Mouse (Mus musculus) liver, embryonic 16.5 days (tissue): ENCODE measurements around the gene Tent5b. TPM values are rescaled to one million over a fixed set of nuclear protein-coding genes. Genes with fewer than 3 reads are reported as not detected.
A peak's percentile ranks its signal among the peaks of the same experiment; 100 is the strongest.

Source experiments
- ATAC-seq: fragments of 200-750 bp; cut with Nextera tagmentation; 2 replicates; pipeline ENCODE4 v1.8.0; 2017; ENCODE audit warnings: low read depth, mild to moderate bottlenecking, moderate number of reproducible peaks, moderate library complexity
- H3K27ac ChIP-seq: fragments of 300-500 bp; sonication (generic); 2 replicates; pipeline ENCODE4 v1.5.1; 2014; ENCODE audit warnings: mild to moderate bottlenecking, low read length
- H3K27me3 ChIP-seq: fragments of 300-500 bp; sonication (generic); 2 replicates; pipeline ENCODE4 v1.6.1; 2014; ENCODE audit warnings: low read depth, low read length, mixed read lengths; ENCODE audit not compliant: control insufficient read depth, insufficient read depth
- H3K36me3 ChIP-seq: fragments of 300-500 bp; sonication (generic); 2 replicates; pipeline ENCODE4 v1.6.1; 2014; ENCODE audit warnings: mild to moderate bottlenecking; ENCODE audit not compliant: control insufficient read depth, insufficient read depth
- H3K4me1 ChIP-seq: fragments of 300-500 bp; sonication (generic); 2 replicates; pipeline ENCODE4 v1.6.1; 2014; ENCODE audit warnings: low read depth, low read length, mixed read lengths; ENCODE audit not compliant: control insufficient read depth
- H3K4me2 ChIP-seq: fragments of 300-500 bp; sonication (generic); 2 replicates; pipeline ENCODE4 v1.6.1; 2014; ENCODE audit warnings: low read depth, low read length, mixed read lengths
- H3K4me3 ChIP-seq: fragments of 300-500 bp; sonication (generic); 2 replicates; pipeline ENCODE4 v1.5.1; 2014; ENCODE audit warnings: low read depth, mild to moderate bottlenecking, low read length
- H3K9ac ChIP-seq: fragments of 300-500 bp; sonication (generic); 2 replicates; pipeline ENCODE4 v1.6.1; 2014; ENCODE audit warnings: low read depth, low read length
- H3K9me3 ChIP-seq: fragments of 300-500 bp; sonication (generic); replicated peaks from 2 replicates; pipeline ENCODE4 v1.6.1; 2016; ENCODE audit warnings: low read length; ENCODE audit not compliant: control insufficient read depth
- WGBS: fragments of 180-500 bp; shearing (Covaris S2); extraction: QIAGEN DNeasy Blood & Tissue Kit; methylation state at CpG from one replicate; pipeline ENCODE4 v1.1.7; 2014; ENCODE audit not compliant: insufficient replicate concordance; 5-methylcytosine and 5-hydroxymethylcytosine counted together
- polyA plus RNA-seq: library from polyadenylated mRNA; unstranded; fragments of >200 nt; fragmentation: Nextera tagmentation; extraction: Ambion mirVana; gene quantifications from 2 replicates; pipeline ENCODE4 v1.2.1, GENCODE M21; 2015

Gene Tent5b
- polyA plus RNA-seq, 1 experiment from 2014 or later = 0.12 TPM

DNA sequence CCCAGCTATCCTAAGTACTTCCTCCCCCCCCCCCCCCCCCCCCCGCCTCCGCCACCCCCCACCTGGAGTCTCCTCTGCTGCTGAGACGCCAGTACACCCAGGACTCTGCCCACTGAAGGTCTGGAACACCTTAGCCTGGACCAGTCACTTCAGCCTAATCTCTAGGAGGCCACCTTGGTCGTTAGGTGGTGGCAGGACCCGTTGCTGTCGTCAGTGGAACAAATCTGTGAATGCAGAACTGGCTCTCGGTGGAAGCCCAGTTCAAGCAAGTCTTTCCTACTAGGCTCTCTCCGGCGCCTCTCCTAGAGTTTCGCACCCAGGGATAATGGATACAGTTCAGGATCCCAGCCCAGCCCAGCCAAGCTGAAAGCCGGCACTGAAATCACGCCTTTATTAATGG is 14.0 kb downstream of the Tent5b start:
- Histone ChIP-seq H3K27me3 (peaks cover 52% of the 10 kb centered on the region), H3K27ac (no peak overlapping the region), H3K9ac (no peak overlapping the region), H3K4me3 (peak overlapping the region; percentile 35), H3K9me3 (no peaks in the 10 kb centered on the region), H3K4me2 (peak overlapping the region; percentile 70), H3K4me1 (peaks cover 24% of the 10 kb centered on the region), H3K36me3 (no peaks in the 10 kb centered on the region)
- whole genome bisulfite sequencing = 12% methylated on average over 12 of the region's 12 CpGs
- no peak for ATAC-seq

- peaks cover 18% of the 10 kb centered on the region for H3K4me1 ChIP-seq
- H3K9me3 ChIP-seq = no peaks in the 10 kb centered on the region
- peak; percentile 42; the same call in 1 of the 2 replicates for ATAC-seq
- no peaks in the 10 kb centered on the region for H3K36me3 ChIP-seq
- peak overlapping the region; percentile 35 for H3K4me3 ChIP-seq
- 0% methylated on average over 12 of the region's 12 CpGs for whole genome bisulfite sequencing
- peaks cover 58% of the 10 kb centered on the region for H3K27me3 ChIP-seq
- H3K27ac ChIP-seq = no peak overlapping the region
- H3K9ac ChIP-seq = no peak overlapping the region
- H3K4me2 ChIP-seq = peak overlapping the region; percentile 70
These were observed 14.5 kb downstream of the Tent5b start for GRCm38 (mm10) chr4:133494432-133494831.

DNA sequence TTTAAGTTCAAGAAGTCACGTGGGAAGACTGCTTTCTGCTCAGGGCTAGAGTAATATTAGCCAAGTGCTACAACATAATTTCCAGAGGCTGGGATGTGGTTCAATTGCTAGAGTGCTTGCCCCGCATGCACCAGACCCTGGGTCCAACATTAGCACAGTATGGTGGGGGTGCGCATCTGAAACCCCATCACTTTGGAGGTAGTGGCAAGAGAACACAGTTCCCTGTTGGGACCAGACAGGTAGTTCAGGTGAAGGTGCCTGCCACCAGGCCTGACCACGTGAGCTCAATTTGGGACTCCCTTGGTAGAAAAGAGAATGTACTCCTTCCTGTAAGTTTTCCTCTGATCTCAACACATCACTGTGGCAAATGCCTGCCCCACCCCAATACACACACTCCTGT is 14.9 kb downstream of the Tent5b start:
- H3K27ac ChIP-seq = no peak overlapping the region
- H3K9ac ChIP-seq = no peak overlapping the region
- no peak overlapping the region for H3K4me3 ChIP-seq
- peaks cover 62% of the 10 kb centered on the region for H3K27me3 ChIP-seq
- WGBS = 58% methylated on average over 4 of the region's 4 CpGs
- no peak overlapping the region for H3K4me2 ChIP-seq
- H3K4me1 ChIP-seq = peaks cover 18% of the 10 kb centered on the region
- no peak for ATAC-seq
- H3K36me3 ChIP-seq = no peaks in the 10 kb centered on the region
- H3K9me3 ChIP-seq = no peaks in the 10 kb centered on the region

- 30% methylated on average over 7 of the region's 7 CpGs for WGBS
- H3K4me3 ChIP-seq = no peak overlapping the region
- ATAC-seq = no peak
- no peak overlapping the region for H3K9ac ChIP-seq
- H3K36me3 ChIP-seq = no peaks in the 10 kb centered on the region
- H3K4me1 ChIP-seq = peaks cover 18% of the 10 kb centered on the region
- peaks cover 70% of the 10 kb centered on the region for H3K27me3 ChIP-seq
- H3K9me3 ChIP-seq = no peaks in the 10 kb centered on the region
- no peak overlapping the region for H3K27ac ChIP-seq
- no peak overlapping the region for H3K4me2 ChIP-seq
These were observed 15.8 kb downstream of the Tent5b start for GRCm38 (mm10) chr4:133495711-133496110.

GRCm38 (mm10) chr4:133496738-133497445 is 17.0 kb downstream of the Tent5b start:
- H3K4me3 ChIP-seq = no peak overlapping the region
- H3K9me3 ChIP-seq = no peaks in the 10 kb centered on the region
- H3K4me2 ChIP-seq = no peak overlapping the region
- H3K27me3 ChIP-seq = peaks cover 81% of the 10 kb centered on the region
- no peaks in the 10 kb centered on the region for H3K36me3 ChIP-seq
- no peak overlapping the region for H3K9ac ChIP-seq
- WGBS = 23% methylated on average over 6 of the region's 6 CpGs
- no peak for ATAC-seq
- H3K27ac ChIP-seq = no peak overlapping the region
- H3K4me1 ChIP-seq = peaks cover 14% of the 10 kb centered on the region

DNA sequence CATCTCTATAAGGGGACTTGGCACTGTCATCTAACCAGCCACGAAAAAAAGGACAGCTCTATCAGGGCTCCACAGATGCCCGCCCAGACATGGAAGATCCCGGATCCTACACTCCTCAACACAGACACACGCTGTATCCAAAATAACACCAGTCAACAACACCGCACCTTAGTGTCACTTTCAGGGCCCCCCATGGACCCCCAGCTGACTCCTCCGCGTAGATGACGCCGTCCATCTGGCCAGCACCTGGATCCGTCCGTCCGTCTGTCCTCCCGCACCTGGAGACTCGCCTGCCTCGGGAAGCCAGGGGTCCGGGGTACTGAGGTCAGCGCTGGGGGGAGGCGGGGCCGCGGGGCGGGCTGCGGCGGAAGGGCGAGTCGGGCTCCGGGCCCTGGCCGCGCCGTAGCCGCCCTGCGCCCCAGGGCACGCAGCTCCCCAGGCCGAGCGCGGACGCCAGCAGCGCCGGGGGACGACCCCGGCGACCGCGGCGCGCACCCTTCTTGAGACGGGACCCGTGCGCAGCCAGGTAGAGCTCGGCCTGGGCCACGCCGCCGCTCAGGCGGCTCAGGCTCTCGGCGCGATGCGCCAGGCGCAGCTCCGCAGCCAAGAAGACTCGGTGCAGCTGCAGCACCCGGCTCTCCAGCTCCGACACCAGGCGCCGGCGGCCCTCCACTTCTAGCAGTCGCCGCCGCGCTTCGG is 17.7 kb downstream of the Tent5b start:
- H3K36me3 ChIP-seq = no peaks in the 10 kb centered on the region
- no peak overlapping the region for H3K27ac ChIP-seq
- peaks cover 10% of the 10 kb centered on the region for H3K4me1 ChIP-seq
- peak overlapping the region; percentile 44 for H3K4me3 ChIP-seq
- under 1% methylated on average over 59 of the region's 70 CpGs for WGBS
- no peaks in the 10 kb centered on the region for H3K9me3 ChIP-seq
- 0 out of 2 replicates have a peak, but pooled peaks have one; percentile 3 for ATAC-seq
- H3K27me3 ChIP-seq = peaks cover 87% of the 10 kb centered on the region
- H3K4me2 ChIP-seq = peak overlapping the region; percentile 61
- H3K9ac ChIP-seq = no peak overlapping the region

DNA sequence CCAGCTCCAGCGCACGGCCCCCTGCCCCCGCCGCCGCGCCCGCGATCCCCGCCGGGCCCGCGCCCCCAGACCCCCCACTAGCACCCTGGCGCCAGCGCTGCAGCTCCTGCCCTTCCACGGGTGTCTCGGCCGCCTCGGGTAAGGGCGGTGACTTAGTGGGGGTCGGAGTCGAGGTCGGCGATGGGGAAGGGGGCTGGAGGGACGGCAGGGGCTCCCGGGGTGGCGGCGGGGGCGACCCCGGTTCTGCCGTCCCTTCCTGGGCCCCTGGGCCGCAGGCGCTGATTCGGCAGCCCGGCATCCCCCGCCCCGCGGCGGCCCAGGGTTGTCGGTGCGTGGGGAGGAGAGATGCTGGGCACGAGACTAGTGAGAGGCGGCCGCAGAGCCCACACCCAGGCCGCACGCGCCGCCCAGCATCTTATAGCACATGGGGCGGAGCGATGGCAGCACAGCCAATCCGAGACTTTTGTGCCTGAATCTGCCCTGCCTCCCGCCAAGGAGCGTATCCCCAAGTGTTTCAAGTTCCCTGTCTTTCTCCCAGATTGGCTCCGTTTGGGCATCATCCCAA is 18.3 kb downstream of the Tent5b start, which contains the start of gene Trnp1:
Trnp1 (minus strand) TSS at position 391 of the 565 bp plus-strand sequence.
- H3K9ac ChIP-seq = no peak within 1 kb of the TSS

DNA sequence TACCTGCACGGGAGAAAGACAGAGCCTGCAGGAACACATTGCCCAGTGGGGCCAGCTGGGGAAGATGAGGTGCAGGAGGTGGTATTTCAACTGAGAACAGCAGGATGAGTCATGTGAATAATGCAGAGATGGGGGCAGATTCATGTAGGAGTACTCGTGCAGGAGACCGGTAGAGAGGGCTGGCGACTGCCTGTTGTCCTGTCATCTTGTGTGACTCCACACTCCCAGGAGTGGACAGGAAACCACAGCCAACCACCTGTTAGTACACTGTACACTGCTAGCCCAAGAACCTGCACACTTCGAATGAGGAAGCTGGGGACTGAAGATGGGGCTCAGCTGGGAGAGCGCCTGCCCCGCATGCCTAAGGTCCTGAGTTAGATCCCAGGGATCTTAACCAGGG is 21.6 kb downstream of the Tent5b start:
- Histone ChIP-seq H3K4me2 (no peak overlapping the region), H3K27me3 (peaks cover 76% of the 10 kb centered on the region)
- WGBS = 19% methylated on average over 7 of the region's 7 CpGs

More for the DNA sequence above, 18.3 kb downstream of the Tent5b start, which contains the start of gene Trnp1:
- WGBS = 0% methylated on average over 45 of the region's 53 CpGs
- Histone ChIP-seq H3K4me3 (peak within 1 kb of the TSS; percentile 44), H3K4me2 (peak within 1 kb of the TSS; percentile 61), H3K27me3 (peaks cover 87% of the 10 kb centered on the region), H3K36me3 (no peaks in the 10 kb centered on the region), H3K27ac (no peak within 1 kb of the TSS), H3K9me3 (no peaks in the 10 kb centered on the region), H3K4me1 (peaks cover 10% of the 10 kb centered on the region)
- ATAC-seq = peak; percentile 51; the same call in 1 of the 2 replicates

DNA sequence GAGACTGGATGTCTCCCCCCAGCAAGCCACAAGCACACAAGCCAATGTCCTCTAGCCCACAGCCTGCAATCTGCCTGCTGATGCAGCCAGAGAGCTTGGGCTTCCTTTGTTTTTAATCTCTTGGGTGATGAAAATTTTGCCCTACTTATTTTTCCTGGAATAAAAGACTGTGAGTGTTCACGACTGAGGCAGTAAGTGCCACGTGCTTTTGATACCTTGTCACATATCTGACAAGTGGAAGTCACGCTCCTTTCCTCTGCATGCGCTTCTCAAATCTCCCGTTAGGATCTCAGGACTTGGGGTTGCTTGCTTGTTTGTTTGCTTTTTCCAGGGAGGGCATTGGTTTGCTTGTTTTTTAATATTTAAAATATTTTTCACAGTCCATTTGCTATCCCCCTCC is 24.4 kb downstream of the Tent5b start:
- no peak overlapping the region for H3K4me2 ChIP-seq
- H3K4me1 ChIP-seq = no peaks in the 10 kb centered on the region
- H3K36me3 ChIP-seq = no peaks in the 10 kb centered on the region
- 24% methylated on average over 5 of the region's 5 CpGs for WGBS
- ATAC-seq = no peak
- peaks cover 51% of the 10 kb centered on the region for H3K27me3 ChIP-seq
- no peak overlapping the region for H3K4me3 ChIP-seq
- H3K9ac ChIP-seq = no peak overlapping the region
- no peak overlapping the region for H3K27ac ChIP-seq
- no peaks in the 10 kb centered on the region for H3K9me3 ChIP-seq

More for the DNA sequence above, 21.6 kb downstream of the Tent5b start:
- H3K36me3 ChIP-seq = no peaks in the 10 kb centered on the region
- no peak for ATAC-seq
- H3K27ac ChIP-seq = no peak overlapping the region
- no peak overlapping the region for H3K9ac ChIP-seq
- H3K9me3 ChIP-seq = no peaks in the 10 kb centered on the region
- H3K4me1 ChIP-seq = peaks cover 5% of the 10 kb centered on the region
- H3K4me3 ChIP-seq = no peak overlapping the region
